Mouse (Mus musculus) bone marrow macrophage, adult 2 months (primary cell): ENCODE results near the gene Syngr2.

Experiments
- CTCF ChIP-seq: IDR thresholded peaks from 2 replicates; pipeline ENCODE4 v1.5.1; 2012; ENCODE audit warnings: low read depth, mild to moderate bottlenecking, low read length, moderate library complexity
- POLR2A ChIP-seq: IDR thresholded peaks from 2 replicates; pipeline ENCODE4 v1.6.1; 2012; ENCODE audit warnings: mild to moderate bottlenecking, low read depth, low read length, borderline replicate concordance

- TF ChIP-seq POLR2A (no peak), CTCF (no peak)
Measured at GRCm38 (mm10) chr11:117770407-117770806, 39.1 kb upstream of the Syngr2 start.
